Mouse (Mus musculus) bone marrow macrophage, adult 2 months (primary cell): ENCODE results near the gene Pde4d.

Source experiments
- CTCF ChIP-seq: IDR thresholded peaks from 2 replicates; pipeline ENCODE4 v1.5.1; 2012; ENCODE audit warnings: low read depth, mild to moderate bottlenecking, low read length, moderate library complexity
- POLR2A ChIP-seq: IDR thresholded peaks from 2 replicates; pipeline ENCODE4 v1.6.1; 2012; ENCODE audit warnings: mild to moderate bottlenecking, low read depth, low read length, borderline replicate concordance

GRCm38 (mm10) chr13:109823307-109824031 lies 1373.7 kb downstream of the Pde4d start:
- TF ChIP-seq CTCF (no peak), POLR2A (no peak)
